Mouse (Mus musculus) liver, embryonic 14.5 days (tissue): ENCODE data around the gene Macrod1. TPM values are rescaled to one million over a fixed set of nuclear protein-coding genes. Genes with fewer than 3 reads are reported as not detected.

Source experiments
- ATAC-seq: fragments of 200-750 bp; cut with Nextera tagmentation; 2 replicates; pipeline ENCODE4 v1.8.0; 2017; ENCODE audit warnings: moderate number of reproducible peaks, mild to moderate bottlenecking, moderate library complexity; ENCODE audit not compliant: insufficient read depth
- DNase-seq, 3 experiments: peaks; one replicate each; pipeline ENCODE4 v3.0.0-alpha.2; 2012 to 2013; ENCODE audit warnings: low read depth in 3 of 3, low spot score in 3 of 3
- H3K27ac ChIP-seq: fragments of 300-500 bp; sonication (generic); 2 replicates; pipeline ENCODE4 v1.5.1; 2014; ENCODE audit warnings: moderate library complexity, mild to moderate bottlenecking, control low read depth, inconsistent platforms
- H3K27me3 ChIP-seq: fragments of 300-500 bp; sonication (generic); 2 replicates; pipeline ENCODE4 v1.6.1; 2014; ENCODE audit warnings: mild to moderate bottlenecking, low read length, moderate library complexity; ENCODE audit not compliant: control insufficient read depth, insufficient read depth
- H3K36me3 ChIP-seq: fragments of 300-500 bp; sonication (generic); replicated peaks from 2 replicates; pipeline ENCODE4 v1.6.1; 2014; ENCODE audit warnings: low read depth; ENCODE audit not compliant: control insufficient read depth, insufficient read depth
- H3K4me1 ChIP-seq, 2 experiments: fragments of 200-500 bp in 1 of 2; fragments of 300-500 bp in 1 of 2; sonication (generic) in 1 of 2; replicated peaks; 2 replicates each; pipeline ENCODE4 v1.6.1; 2012 to 2014; ENCODE audit warnings: antibody characterized with exemption in 1 of 2, inconsistent platforms in 1 of 2, low read length in 1 of 2; ENCODE audit not compliant: control insufficient read depth in 2 of 2, insufficient read depth in 2 of 2
- H3K4me2 ChIP-seq: fragments of 300-500 bp; sonication (generic); 2 replicates; pipeline ENCODE4 v1.6.1; 2014; ENCODE audit warnings: low read depth, mild to moderate bottlenecking, control low read depth, moderate library complexity
- H3K4me3 ChIP-seq, 2 experiments: fragments of 200-500 bp in 1 of 2; fragments of 300-500 bp in 1 of 2; sonication (generic) in 1 of 2; 2 replicates each; pipeline ENCODE4 v1.5.1; 2012 to 2014; ENCODE audit warnings: low read depth in 2 of 2, low read length in 2 of 2, mild to moderate bottlenecking in 2 of 2, control low read depth in 1 of 2, inconsistent platforms in 1 of 2, moderate library complexity in 1 of 2; ENCODE audit not compliant: insufficient read depth in 1 of 2
- H3K9ac ChIP-seq: fragments of 300-500 bp; sonication (generic); replicated peaks from 2 replicates; pipeline ENCODE4 v1.6.1; 2014; ENCODE audit warnings: mild to moderate bottlenecking, control low read depth, moderate library complexity
- H3K9me3 ChIP-seq: fragments of 300-500 bp; sonication (generic); 2 replicates; pipeline ENCODE4 v1.6.1; 2016; ENCODE audit warnings: low read length, mixed read lengths; ENCODE audit not compliant: control insufficient read depth
- CTCF ChIP-seq: IDR thresholded peaks from 2 replicates; pipeline ENCODE4 v1.5.1; 2016; ENCODE audit warnings: antibody characterized with exemption, low read depth, control low read depth
- EP300 ChIP-seq: IDR thresholded peaks from 2 replicates; pipeline ENCODE4 v1.6.1; 2016; ENCODE audit warnings: antibody characterized with exemption, low read depth
- WGBS: fragments of 180-500 bp; shearing (Covaris S2); extraction: QIAGEN DNeasy Blood & Tissue Kit; methylation state at CpG from one replicate; pipeline ENCODE4 v1.1.7; 2014; ENCODE audit not compliant: insufficient replicate concordance; 5-methylcytosine and 5-hydroxymethylcytosine counted together
- polyA plus RNA-seq, 2 experiments: library from polyadenylated mRNA; depleted of rRNA in 1 of 2; stranded (reverse) in 1 of 2; unstranded in 1 of 2; fragments of >200 nt; fragmentation: Nextera tagmentation in 1 of 2; extraction: Ambion mirVana in 1 of 2; gene quantifications; 2 replicates each; pipeline versions ENCODE4 v1.2.1 to v1.2.3; 2012 to 2014

The Macrod1 gene
- polyA plus RNA-seq, 2 experiments: 3.7 to 4.5 TPM

GRCm38 (mm10) chr19:7166767-7167166 is 110.2 kb downstream of the Macrod1 start:
- Histone ChIP-seq H3K27ac (no peak overlapping the region), H3K4me3 (no peak overlapping the region), H3K4me2 (no peak overlapping the region), H3K9me3 (no peaks in the 10 kb centered on the region), H3K27me3 (peaks cover 56% of the 10 kb centered on the region), H3K9ac (no peak overlapping the region), H3K36me3 (no peaks in the 10 kb centered on the region), H3K4me1 (peaks cover 0 to 7% of the 10 kb centered on the region in 2 experiments; a peak in 2 of 4 replicates)
- ATAC-seq: no peak
- 14% methylated on average over 6 of the region's 6 CpGs for WGBS
- TF ChIP-seq EP300 (no peak), CTCF (no peak)
- no peak for DNase-seq

GRCm38 (mm10) chr19:7168423-7168822 is 111.8 kb downstream of the Macrod1 start:
- 42% methylated on average over 2 of the region's 2 CpGs for WGBS
- H3K27me3 ChIP-seq: peaks cover 49% of the 10 kb centered on the region
- no peak overlapping the region for H3K4me2 ChIP-seq
- no peak overlapping the region for H3K9ac ChIP-seq
- DNase-seq (no peak), ATAC-seq (no peak)
- TF ChIP-seq CTCF (no peak), EP300 (no peak)
- peaks cover 0 to 9% of the 10 kb centered on the region in 2 experiments; a peak in 2 of 4 replicates for H3K4me1 ChIP-seq
- no peaks in the 10 kb centered on the region for H3K36me3 ChIP-seq
- H3K9me3 ChIP-seq: no peaks in the 10 kb centered on the region
- H3K4me3 ChIP-seq: no peak overlapping the region
- H3K27ac ChIP-seq: no peak overlapping the region

- H3K9me3 ChIP-seq: no peaks in the 10 kb centered on the region
- peaks cover 24% of the 10 kb centered on the region for H3K27me3 ChIP-seq
- H3K4me1 ChIP-seq: peaks cover 0 to 9% of the 10 kb centered on the region in 2 experiments; a peak in 2 of 4 replicates
- WGBS: 64% methylated on average over 6 of the region's 6 CpGs
- H3K9ac ChIP-seq: no peak overlapping the region
- ATAC-seq (no peak), DNase-seq (no peak)
- TF ChIP-seq CTCF (no peak), EP300 (no peak)
- H3K4me3 ChIP-seq: no peak overlapping the region
- no peak overlapping the region for H3K4me2 ChIP-seq
- H3K36me3 ChIP-seq: no peaks in the 10 kb centered on the region
- H3K27ac ChIP-seq: no peak overlapping the region
Measured at GRCm38 (mm10) chr19:7170916-7171315, 114.3 kb downstream of the Macrod1 start.

GRCm38 (mm10) chr19:7171447-7171846 is 114.8 kb downstream of the Macrod1 start:
- no peak for TF ChIP-seq CTCF
- peaks cover 0 to 9% of the 10 kb centered on the region in 2 experiments; a peak in 2 of 4 replicates for H3K4me1 ChIP-seq
- H3K4me3 ChIP-seq: no peak overlapping the region
- no peaks in the 10 kb centered on the region for H3K9me3 ChIP-seq
- DNase-seq: no peak
- no peak overlapping the region for H3K4me2 ChIP-seq
- no peaks in the 10 kb centered on the region for H3K36me3 ChIP-seq
- no peak for ATAC-seq
- no peak overlapping the region for H3K9ac ChIP-seq
- no peak overlapping the region for H3K27ac ChIP-seq
- peaks cover 19% of the 10 kb centered on the region for H3K27me3 ChIP-seq
- WGBS: 15% methylated on average over 8 of the region's 8 CpGs

GRCm38 (mm10) chr19:7172051-7172866 is 115.6 kb downstream of the Macrod1 start:
- no peaks in the 10 kb centered on the region for H3K9me3 ChIP-seq
- TF ChIP-seq EP300 (no peak), CTCF (no peak)
- no peak overlapping the region for H3K9ac ChIP-seq
- H3K4me1 ChIP-seq: peaks cover 0 to 9% of the 10 kb centered on the region in 2 experiments; a peak in 2 of 4 replicates
- peaks cover 11% of the 10 kb centered on the region for H3K27me3 ChIP-seq
- DNase-seq: no peak
- no peak overlapping the region for H3K4me2 ChIP-seq
- H3K36me3 ChIP-seq: no peaks in the 10 kb centered on the region
- peak; percentile 45; the same call in 1 of the 2 replicates for ATAC-seq
- H3K4me3 ChIP-seq: no peak overlapping the region
- no peak overlapping the region for H3K27ac ChIP-seq
- 26% methylated on average over 13 of the region's 13 CpGs for WGBS
